Mouse (Mus musculus) R1 (cell line): Measurements from ENCODE around the gene Pgd.
A peak's percentile ranks its signal among the peaks of the same experiment; 100 is the strongest.
"Not testable (repeated sequence)": the region's sequence is repeated elsewhere in the genome, so short reads cannot be mapped to it uniquely, and the experiment has no call there.

Source experiments
- DNase-seq: peaks from one replicate; pipeline ENCODE4 v3.0.0-alpha.2; 2018; ENCODE audit warnings: low read depth, low spot score

Pgd gene

DNA sequence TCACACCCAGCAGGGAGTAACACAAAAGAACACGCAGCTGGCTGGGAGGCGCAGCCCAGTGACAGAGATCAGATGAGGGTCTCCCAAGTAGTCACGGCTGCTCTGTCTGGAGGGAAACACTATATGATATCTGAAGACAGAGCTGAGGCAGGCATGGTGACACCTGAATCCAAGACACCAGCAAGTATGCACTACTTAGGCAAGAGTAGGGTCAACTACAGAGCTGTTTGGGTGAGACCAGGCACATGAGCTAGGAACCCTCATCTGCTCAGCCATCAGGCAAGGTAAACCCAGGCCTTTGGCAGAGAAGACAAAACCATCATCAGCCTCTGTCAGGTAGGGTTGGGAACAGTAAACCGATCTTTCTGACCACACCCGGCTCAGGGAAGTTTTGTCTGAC lies 33.2 kb downstream of the Pgd start:
- DNase-seq, result no peak

DNA sequence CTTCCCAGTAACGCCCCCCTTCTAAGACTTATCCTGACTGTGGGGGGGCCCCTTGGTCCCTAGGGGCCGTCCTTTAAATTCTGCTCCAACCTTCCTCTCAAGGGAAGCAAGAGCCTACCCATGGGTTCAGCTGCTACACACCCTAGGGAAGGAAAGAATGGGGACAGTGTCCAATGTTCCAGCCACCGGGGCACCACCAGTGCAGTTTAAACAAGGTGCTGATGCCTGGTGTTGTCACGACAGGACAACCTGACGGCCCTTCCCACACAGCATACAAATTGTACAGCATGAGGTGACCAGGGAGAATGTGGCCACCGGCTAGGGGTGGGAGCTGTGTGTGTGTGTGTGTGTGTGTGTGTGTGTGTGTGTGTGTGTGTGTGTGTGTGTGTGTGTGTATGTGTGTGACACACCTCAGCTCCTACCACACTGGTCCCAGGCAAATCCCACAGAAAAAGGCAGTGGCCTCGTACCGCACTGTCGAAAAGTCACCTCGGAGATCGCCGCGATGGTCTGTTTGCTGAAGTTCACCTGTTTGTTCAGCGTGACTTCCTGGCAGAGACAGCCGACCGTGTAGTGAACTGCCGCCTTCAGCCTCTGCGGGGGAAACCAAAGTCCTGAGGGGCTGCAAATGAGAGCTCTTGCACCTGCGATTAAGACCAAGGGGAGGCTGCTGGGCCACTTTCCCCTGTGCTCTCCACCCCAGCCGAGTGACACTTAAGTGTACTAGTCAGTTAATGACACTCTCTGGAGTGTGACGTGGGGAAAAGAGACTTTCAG lies 34.6 kb downstream of the Pgd start:
- no peak for DNase-seq

DNA sequence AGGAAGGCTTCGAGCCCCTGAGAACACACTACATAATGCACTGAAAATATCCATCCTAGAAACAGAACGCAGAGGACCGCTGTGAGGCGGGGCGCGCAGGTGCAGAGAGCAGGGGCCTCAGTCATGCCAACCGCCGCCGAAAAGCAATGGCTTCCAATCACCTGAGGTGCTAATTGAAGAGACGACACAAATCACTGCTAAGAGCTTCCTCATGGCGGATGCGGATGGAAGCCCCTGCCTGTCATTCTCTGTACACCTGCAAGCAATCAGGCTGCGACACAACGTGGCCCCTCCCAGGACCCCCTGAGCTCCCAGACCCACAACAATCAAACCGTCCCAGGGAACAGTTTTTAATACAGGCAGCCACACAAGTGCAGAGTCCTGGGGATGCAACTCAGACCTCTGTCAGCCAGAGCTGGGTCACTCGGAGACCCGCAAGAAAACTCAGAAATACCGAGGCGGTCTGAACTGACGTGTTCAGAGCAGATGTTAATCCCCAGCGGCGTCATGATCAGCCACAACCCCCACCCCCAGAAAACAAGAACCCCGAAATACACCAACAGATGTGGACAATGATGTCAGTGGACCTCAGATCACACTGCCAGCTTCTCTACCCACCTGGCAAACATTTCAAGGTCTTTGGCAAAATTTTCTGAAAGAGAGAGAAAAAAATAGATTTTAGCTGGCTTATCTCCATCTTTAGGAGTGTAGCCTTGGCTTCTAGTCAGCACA lies 35.4 kb downstream of the Pgd start:
- DNase-seq, result no peak

DNA sequence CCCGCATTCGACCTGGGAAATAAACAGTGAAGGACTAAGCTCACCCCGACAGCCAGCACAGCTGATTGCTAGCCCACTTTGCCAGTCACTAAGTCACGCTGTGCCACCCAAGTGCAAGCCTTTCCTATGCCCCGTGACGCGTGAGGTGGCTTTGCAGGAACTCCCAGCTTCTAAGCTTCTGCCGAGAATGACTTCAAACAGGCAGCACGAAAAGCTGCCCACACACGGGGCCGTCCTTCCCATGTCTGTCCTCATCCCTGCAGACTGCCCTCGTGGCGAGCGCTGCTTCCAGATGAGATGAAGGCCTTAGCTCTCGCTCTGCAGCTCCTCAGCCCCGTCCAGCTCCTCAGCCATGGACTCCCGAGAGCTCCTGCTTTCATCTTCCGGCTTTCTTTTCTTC lies 38.1 kb downstream of the Pgd start:
- DNase-seq, result no peak

DNA sequence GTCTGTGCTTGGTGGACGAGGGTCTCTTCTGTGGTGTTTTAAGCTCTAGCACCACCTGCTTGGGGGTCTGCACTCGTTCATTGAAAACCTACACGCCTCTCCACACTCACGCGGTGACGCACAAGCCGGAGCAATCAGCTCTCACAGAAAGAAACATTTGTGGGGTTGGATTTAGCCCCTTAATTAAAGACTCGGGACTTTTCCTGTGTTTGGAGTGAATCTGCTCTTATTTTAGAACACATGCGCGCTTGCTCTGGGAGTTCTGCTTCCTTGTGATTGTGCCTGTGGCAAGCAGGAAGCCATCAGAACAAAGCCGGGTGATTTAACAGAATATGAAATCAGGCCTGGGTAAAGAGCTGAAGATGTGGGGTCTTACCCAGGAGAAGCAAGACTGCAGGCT lies 39.9 kb downstream of the Pgd start, which contains the start of gene Cort:
Cort (minus strand) TSS at position 101 of the 400 bp plus-strand sequence.
- no peak for DNase-seq

DNA sequence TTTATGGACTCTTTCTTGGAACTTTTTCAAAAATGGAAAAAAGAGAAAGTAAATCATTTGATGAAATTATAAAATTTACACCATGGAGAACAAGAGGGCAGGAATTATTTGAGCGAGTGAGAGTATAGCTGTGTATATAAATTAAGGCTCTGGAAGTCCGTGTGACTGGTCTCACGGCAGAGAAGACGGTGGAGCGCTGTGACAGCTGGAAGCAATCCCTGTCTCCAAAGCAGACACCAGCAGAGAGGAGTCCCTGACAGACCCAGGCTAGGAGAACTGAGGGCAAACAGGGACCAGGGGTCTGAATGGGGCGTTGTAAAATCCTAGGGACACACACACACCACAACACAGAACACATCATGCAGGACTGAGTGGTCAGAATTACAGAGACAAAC lies 40.5 kb downstream of the Pgd start:
- no peak for DNase-seq

DNA sequence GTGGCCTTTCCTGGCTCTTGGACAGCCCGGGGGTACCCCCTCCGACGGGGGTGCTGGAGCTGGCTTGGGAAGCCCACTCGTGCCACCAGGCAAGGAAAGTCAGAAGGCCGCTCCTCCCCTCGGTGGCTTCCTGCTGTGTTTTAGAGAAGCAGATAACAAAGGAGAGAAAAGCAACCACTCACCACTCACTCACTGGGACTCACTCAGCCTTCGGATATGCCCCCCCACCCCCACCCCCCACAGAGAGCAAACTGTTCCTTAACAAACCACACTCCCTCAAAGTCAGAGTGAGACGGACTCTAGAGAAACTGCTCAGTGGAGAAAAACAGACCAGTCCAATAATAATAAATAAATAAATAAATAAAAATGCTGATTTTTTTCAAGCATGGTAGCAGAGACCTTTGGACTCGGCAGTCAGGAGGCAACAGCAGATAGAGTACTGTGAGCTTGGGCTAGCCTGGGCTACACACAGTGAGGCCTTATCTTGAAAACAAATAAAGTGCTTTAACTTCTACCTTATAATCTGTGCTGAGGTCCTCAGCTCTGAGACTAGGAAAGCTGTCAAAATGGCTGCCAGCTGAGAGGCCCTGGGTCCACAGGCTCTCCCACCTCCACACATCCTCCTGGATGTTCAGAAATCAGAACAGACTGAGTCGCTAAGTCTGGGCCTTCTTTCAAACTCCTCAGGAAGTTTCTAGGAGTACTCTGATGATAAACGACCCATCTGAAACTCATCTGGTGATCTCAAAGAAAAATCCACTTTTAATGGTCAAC lies 41.0 kb downstream of the Pgd start:
- DNase-seq, result peak; percentile 83

DNA sequence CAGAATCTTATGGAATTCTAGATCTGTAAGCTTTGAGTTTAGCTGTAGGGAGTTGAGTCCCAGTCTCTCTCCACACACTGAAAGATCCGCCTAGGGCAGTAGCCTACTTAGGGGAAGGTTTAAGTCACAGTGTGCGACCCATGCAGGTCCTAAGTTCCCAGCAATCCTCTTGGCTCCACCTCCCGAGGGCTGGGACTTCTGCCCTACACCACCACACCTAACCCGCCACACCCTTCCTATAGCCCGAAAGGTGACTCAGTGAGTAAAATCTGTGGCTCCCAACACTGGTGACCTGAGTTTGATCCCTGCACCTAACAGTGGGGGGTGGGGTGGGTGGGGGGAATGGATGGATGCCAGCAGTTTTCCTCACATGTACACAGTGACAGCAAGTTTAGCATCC lies 43.1 kb downstream of the Pgd start:
- DNase-seq, result peak; percentile 88

DNA sequence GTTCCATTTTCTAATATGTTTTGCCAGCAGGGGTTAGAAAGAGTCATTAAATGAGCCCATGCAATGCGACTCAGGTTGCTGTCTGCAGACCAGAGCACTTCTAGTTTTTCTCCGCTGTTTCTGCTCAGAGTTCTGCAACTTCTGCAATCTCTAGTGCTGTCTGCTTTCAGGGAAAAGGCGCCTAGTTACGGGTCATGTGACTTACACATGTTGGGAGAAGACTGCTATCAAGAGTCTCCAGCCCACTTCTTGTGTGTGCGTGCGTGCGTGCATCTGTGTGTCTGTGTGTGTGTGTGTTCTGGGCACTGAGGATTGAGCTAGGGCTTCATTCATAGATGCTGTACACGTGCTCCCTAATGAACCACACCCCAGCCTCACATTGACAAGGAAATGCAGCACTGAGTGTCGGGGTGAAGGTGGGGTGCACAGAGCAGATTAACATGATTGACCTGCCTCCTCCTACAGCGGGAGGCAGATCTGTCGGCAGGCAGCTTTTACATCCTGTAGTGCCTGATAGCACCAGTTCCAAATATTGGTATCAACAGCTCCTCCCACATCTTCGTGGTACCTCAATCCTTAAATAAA lies 46.5 kb downstream of the Pgd start:
- DNase-seq, result not testable (repeated sequence)

DNA sequence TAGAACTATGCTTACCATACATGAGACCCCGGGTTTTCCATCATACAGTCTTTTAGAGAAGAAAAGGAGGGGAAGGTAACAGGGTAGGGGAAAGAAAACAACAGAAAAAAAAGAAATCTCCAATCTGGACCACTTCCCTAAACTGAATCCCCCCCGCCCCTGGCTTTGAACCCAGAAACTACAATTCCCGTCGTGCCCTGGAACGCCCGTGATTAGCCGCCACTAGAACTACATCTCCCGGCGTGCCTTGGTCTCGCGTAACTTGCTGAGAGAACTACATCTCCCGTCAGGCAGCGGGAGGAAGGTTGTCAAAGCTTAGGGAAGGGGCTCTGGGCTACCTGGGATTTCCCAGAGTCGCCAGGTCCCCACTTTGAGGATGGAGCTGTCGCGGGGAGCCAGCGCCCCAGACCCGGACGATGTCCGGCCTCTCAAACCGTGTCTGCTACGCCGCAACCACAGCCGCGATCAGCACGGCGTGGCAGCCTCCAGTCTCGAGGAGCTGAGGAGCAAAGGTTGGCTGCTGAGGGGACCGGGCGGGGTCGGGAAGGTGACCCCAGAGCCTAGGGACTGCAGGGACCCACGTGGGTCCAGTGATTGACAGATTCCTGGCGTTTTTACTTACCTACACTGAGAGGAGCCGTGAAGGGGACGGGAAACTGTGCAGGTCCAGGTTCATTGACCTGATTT lies 62.6 kb downstream of the Pgd start, which contains the start of gene Dffa:
Dffa (plus strand) TSS at position 272 of the 687 bp plus-strand sequence.
- peak; percentile 95 for DNase-seq

DNA sequence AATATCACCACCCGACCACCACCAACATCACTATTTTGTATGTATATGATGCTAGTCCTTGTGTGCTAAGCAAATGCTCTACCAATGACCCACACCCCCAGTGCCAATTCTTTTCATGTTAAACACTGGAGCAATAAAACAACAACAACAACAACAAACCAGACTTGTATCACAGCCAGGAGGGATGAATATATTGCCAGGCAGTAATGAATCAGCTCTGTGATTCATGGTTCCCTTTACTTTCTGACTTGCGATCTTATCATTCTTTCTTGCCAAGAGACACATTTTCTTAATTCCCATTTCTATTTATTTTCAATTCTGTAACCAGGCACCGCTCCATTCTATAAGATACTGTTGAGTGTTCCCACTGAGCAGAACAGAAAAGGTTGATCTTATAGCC lies 65.1 kb downstream of the Pgd start:
- no peak for DNase-seq

DNA sequence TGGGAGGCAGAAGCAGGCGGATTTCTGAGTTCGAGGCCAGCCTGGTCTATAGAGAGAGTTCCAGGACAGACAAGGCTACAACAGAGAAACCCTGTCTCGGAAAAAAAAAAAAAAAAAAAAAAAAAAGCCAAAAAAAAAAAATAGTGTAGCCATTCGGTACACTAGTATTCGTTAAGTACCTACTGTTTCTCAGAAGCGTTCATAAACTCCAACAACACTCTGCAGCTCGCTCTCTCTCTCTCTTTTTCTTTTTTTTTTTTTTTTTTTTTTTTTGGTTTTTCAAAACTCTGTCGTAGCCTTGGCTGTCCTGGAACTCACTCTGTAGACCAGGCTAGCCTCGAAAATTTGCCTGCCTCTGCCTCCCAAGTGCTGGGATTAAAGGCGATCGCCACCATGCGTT lies 66.1 kb downstream of the Pgd start:
- not testable (repeated sequence) for DNase-seq
